Mouse (Mus musculus) T-helper 17 cell (primary cell): ENCODE data around the gene Cabs1.

Experiments
- in situ Hi-C, 2 experiments: fragments of 300-600 bp; cut with MboI, MseI; formaldehyde crosslinking; loops; 1 replicate in 1 of 2; 2 replicates in 1 of 2; pipeline ENCODE4 v1.15.1; 2025; ENCODE audit warnings: high pct_unique_total_duplicates in 2 of 2

The Cabs1 gene

GRCm38 (mm10) chr5:87979139-87979538 is at the start of gene Cabs1:
Gene Cabs1 (plus strand): TSS chr5:87979439.
- in situ Hi-C loops, result no loop called here

GRCm38 (mm10) chr5:87931603-87932002 is 47.6 kb upstream of the Cabs1 start:
- in situ Hi-C loops, result no loop called here

GRCm38 (mm10) chr5:87940752-87941151 is 38.5 kb upstream of the Cabs1 start:
- in situ Hi-C loops, result no loop called here

- in situ Hi-C loops, result no loop called here
These were observed 36.7 kb upstream of the Cabs1 start for GRCm38 (mm10) chr5:87942515-87942914.

- in situ Hi-C loops, result no loop called here
These were observed 27.4 kb upstream of the Cabs1 start for GRCm38 (mm10) chr5:87951836-87952235.

GRCm38 (mm10) chr5:87969201-87969600 is 10.0 kb upstream of the Cabs1 start, which contains the start of the genes 2310003L06Rik and Gm28434:
Gene 2310003L06Rik (plus strand): TSS chr5:87969459.
Gene Gm28434 (plus strand): TSS chr5:87969517.
- in situ Hi-C loops, result no loop called here

GRCm38 (mm10) chr5:87982468-87983214 is 3.4 kb downstream of the Cabs1 start:
- in situ Hi-C loops, result no loop called here

GRCm38 (mm10) chr5:88002249-88002648 is 23.0 kb downstream of the Cabs1 start, which contains the start of gene Smr3a:
Gene Smr3a (plus strand): TSS chr5:88002549.
- in situ Hi-C loops, result loop anchor here in 1 of 2 experiments (10.0 kb wide), 1 partner anchor 267 kb away; no protein-coding TSS in a partner anchor

- in situ Hi-C loops, result loop anchor here in 1 of 2 experiments (10.0 kb wide), 1 partner anchor 270 kb away; no protein-coding TSS in a partner anchor
These were observed 26.0 kb downstream of the Cabs1 start for GRCm38 (mm10) chr5:88005241-88005640.
